Mouse (Mus musculus) neural tube, embryonic 15.5 days (tissue): ENCODE results near the gene Sinhcaf. TPM values are rescaled to one million over a fixed set of nuclear protein-coding genes. Genes with fewer than 3 reads are reported as not detected.

Experiments
- ATAC-seq: fragments of 200-750 bp; cut with Nextera tagmentation; 2 replicates; pipeline ENCODE4 v1.8.0; 2017; ENCODE audit warnings: mild to moderate bottlenecking, moderate TSS enrichment, moderate library complexity; ENCODE audit not compliant: low FRiP score
- H3K27ac ChIP-seq: fragments of 300-500 bp; sonication (generic); replicated peaks from 2 replicates; pipeline ENCODE4 v1.5.1; 2015; ENCODE audit warnings: mild to moderate bottlenecking, inconsistent platforms
- H3K27me3 ChIP-seq: fragments of 300-500 bp; sonication (generic); replicated peaks from 2 replicates; pipeline ENCODE4 v1.6.1; 2015; ENCODE audit warnings: inconsistent platforms
- H3K36me3 ChIP-seq: fragments of 300-500 bp; sonication (generic); 2 replicates; pipeline ENCODE4 v1.6.1; 2015; ENCODE audit warnings: inconsistent platforms
- H3K4me1 ChIP-seq: fragments of 300-500 bp; sonication (generic); 2 replicates; pipeline ENCODE4 v1.6.1; 2015; ENCODE audit warnings: inconsistent platforms
- H3K4me2 ChIP-seq: fragments of 300-500 bp; sonication (generic); 2 replicates; pipeline ENCODE4 v1.6.1; 2015; ENCODE audit warnings: inconsistent platforms, mild to moderate bottlenecking, moderate library complexity
- H3K4me3 ChIP-seq: fragments of 300-500 bp; sonication (generic); replicated peaks from 2 replicates; pipeline ENCODE4 v1.5.1; 2015; ENCODE audit warnings: mild to moderate bottlenecking, inconsistent platforms
- H3K9ac ChIP-seq: fragments of 300-500 bp; sonication (generic); replicated peaks from 2 replicates; pipeline ENCODE4 v1.6.1; 2015; ENCODE audit warnings: mild to moderate bottlenecking, inconsistent platforms
- H3K9me3 ChIP-seq: fragments of 300-500 bp; sonication (generic); replicated peaks from 2 replicates; pipeline ENCODE4 v1.6.1; 2016; ENCODE audit warnings: inconsistent platforms
- WGBS: fragments of 180-500 bp; shearing (Covaris S2); methylation state at CpG from one replicate; pipeline ENCODE4 v1.1.7; 2015; ENCODE audit warnings: mixed read lengths; 5-methylcytosine and 5-hydroxymethylcytosine counted together
- polyA plus RNA-seq: library from polyadenylated mRNA; unstranded; fragments of >200 nt; fragmentation: Nextera tagmentation; extraction: Ambion mirVana; gene quantifications from 2 replicates; pipeline ENCODE4 v1.2.1, GENCODE M21; 2015

Gene Sinhcaf
- polyA plus RNA-seq, 1 experiment from 2014 or later, result 26.7 TPM

GRCm38 (mm10) chr6:148972059-148972848 lies 26.0 kb upstream of the Sinhcaf start:
- H3K27ac ChIP-seq, result no peak overlapping the region

DNA sequence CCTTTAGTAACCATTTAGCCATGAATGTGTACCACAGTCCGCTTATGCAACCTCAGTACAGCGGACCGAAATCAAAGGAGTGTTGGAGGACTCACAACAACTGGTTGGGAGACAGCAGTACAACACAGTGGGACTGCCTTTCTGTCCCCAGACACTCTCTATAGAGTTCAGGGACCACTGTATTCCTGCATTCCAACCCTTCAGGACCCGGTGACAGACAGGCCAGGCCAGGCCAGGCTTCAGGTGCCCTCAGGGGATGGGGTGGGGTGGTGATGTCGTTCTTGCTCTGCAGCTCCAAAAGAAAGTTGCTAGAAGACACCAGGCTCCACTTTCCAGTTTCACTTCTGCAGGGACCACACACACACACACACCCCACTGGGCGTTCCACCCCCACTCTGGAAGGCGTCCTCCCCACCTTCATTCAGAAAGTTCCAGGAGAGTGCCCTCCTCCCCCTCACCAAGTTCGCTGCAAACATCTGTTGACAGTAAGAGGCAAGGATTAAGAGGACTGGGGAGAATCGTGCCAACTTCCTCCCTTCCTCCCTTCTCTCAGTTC lies 25.2 kb upstream of the Sinhcaf start:
- no peak for ATAC-seq
- no peaks in the 10 kb centered on the region for H3K4me1 ChIP-seq
- no peaks in the 10 kb centered on the region for H3K27me3 ChIP-seq
- H3K9ac ChIP-seq, result no peak overlapping the region
- WGBS, result 40% methylated on average over 9 of the region's 9 CpGs
- no peak overlapping the region for H3K27ac ChIP-seq
- no peaks in the 10 kb centered on the region for H3K36me3 ChIP-seq
- H3K4me3 ChIP-seq, result no peak overlapping the region
- no peak overlapping the region for H3K4me2 ChIP-seq
- no peaks in the 10 kb centered on the region for H3K9me3 ChIP-seq

More at GRCm38 (mm10) chr6:148972059-148972848, 26.0 kb upstream of the Sinhcaf start:
- Histone ChIP-seq H3K9ac (no peak overlapping the region), H3K9me3 (no peaks in the 10 kb centered on the region), H3K27me3 (no peaks in the 10 kb centered on the region), H3K4me2 (no peak overlapping the region), H3K36me3 (no peaks in the 10 kb centered on the region), H3K4me1 (no peaks in the 10 kb centered on the region), H3K4me3 (no peak overlapping the region)
- ATAC-seq, result no peak
- 42% methylated on average over 9 of the region's 9 CpGs for WGBS

- H3K4me3 ChIP-seq, result no peak overlapping the region
- no peak overlapping the region for H3K9ac ChIP-seq
- H3K27me3 ChIP-seq, result no peaks in the 10 kb centered on the region
- WGBS, result 41% methylated on average over 1 of the region's 1 CpGs
- H3K4me1 ChIP-seq, result no peaks in the 10 kb centered on the region
- H3K36me3 ChIP-seq, result no peaks in the 10 kb centered on the region
- no peak overlapping the region for H3K4me2 ChIP-seq
- no peak overlapping the region for H3K27ac ChIP-seq
- H3K9me3 ChIP-seq, result no peaks in the 10 kb centered on the region
- ATAC-seq, result no peak
Measured at GRCm38 (mm10) chr6:148961285-148961684, 15.0 kb upstream of the Sinhcaf start.

- H3K36me3 ChIP-seq, result no peaks in the 10 kb centered on the region
- 70% methylated on average over 4 of the region's 4 CpGs for WGBS
- ATAC-seq, result no peak
- no peaks in the 10 kb centered on the region for H3K9me3 ChIP-seq
- H3K27ac ChIP-seq, result no peak overlapping the region
- H3K27me3 ChIP-seq, result no peaks in the 10 kb centered on the region
- no peak overlapping the region for H3K4me2 ChIP-seq
- no peak overlapping the region for H3K4me3 ChIP-seq
- H3K9ac ChIP-seq, result no peak overlapping the region
- H3K4me1 ChIP-seq, result no peaks in the 10 kb centered on the region
Measured at GRCm38 (mm10) chr6:148959540-148960238, 13.4 kb upstream of the Sinhcaf start.

- WGBS, result 96% methylated on average over 1 of the region's 1 CpGs
- no peak for ATAC-seq
- H3K27me3 ChIP-seq, result no peaks in the 10 kb centered on the region
Measured at GRCm38 (mm10) chr6:148958712-148959111, 12.4 kb upstream of the Sinhcaf start.

GRCm38 (mm10) chr6:148957046-148957445 lies 10.8 kb upstream of the Sinhcaf start:
- Histone ChIP-seq H3K9me3 (no peaks in the 10 kb centered on the region), H3K4me2 (no peak overlapping the region), H3K4me3 (no peak overlapping the region), H3K27me3 (no peaks in the 10 kb centered on the region), H3K36me3 (no peaks in the 10 kb centered on the region), H3K9ac (no peak overlapping the region), H3K27ac (no peak overlapping the region), H3K4me1 (no peaks in the 10 kb centered on the region)
- ATAC-seq, result no peak
- WGBS, result 90% methylated on average over 3 of the region's 3 CpGs

More at GRCm38 (mm10) chr6:148958712-148959111, 12.4 kb upstream of the Sinhcaf start:
- Histone ChIP-seq H3K4me1 (no peaks in the 10 kb centered on the region), H3K9me3 (no peaks in the 10 kb centered on the region), H3K4me2 (no peak overlapping the region), H3K36me3 (no peaks in the 10 kb centered on the region), H3K9ac (no peak overlapping the region), H3K27ac (no peak overlapping the region), H3K4me3 (no peak overlapping the region)

GRCm38 (mm10) chr6:148955641-148956420 lies 9.6 kb upstream of the Sinhcaf start:
- no peak overlapping the region for H3K9ac ChIP-seq
- H3K4me2 ChIP-seq, result no peak overlapping the region
- no peak for ATAC-seq
- no peak overlapping the region for H3K27ac ChIP-seq
- no peaks in the 10 kb centered on the region for H3K36me3 ChIP-seq
- H3K27me3 ChIP-seq, result no peaks in the 10 kb centered on the region
- no peaks in the 10 kb centered on the region for H3K4me1 ChIP-seq
- H3K9me3 ChIP-seq, result no peaks in the 10 kb centered on the region
- H3K4me3 ChIP-seq, result no peak overlapping the region

DNA sequence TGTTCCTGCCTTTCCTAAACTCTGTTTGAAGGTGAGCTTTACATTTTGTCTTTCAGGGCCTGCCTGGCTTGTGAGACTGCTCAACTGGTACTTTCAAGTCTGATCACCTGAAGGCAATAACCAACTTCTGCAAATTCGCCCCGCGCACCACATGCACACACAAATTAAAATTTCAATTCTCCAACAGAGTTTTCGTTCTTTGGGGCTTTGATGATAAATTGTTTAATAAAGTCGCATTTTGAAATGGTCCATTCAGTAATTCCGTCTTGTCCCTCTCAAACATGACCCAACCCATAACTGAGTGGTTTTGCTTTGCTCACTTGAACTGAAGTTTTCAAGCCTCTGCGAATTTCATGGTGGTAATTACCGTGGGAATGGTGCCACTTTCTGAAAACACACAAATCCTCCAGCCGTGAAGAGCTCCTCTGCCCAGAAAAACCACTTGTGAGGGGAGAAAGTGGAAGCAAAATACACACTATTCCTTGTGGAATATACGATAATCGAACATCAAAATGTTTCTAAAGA lies 676 bp upstream of the Sinhcaf start:
- Histone ChIP-seq H3K4me1 (peaks cover 9% of the 10 kb centered on the region), H3K4me3 (peak overlapping the region; percentile 75), H3K4me2 (peak overlapping the region; percentile 89), H3K9ac (peak overlapping the region; percentile 61), H3K27ac (peak overlapping the region; percentile 70), H3K27me3 (no peaks in the 10 kb centered on the region), H3K9me3 (no peaks in the 10 kb centered on the region), H3K36me3 (no peaks in the 10 kb centered on the region)
- WGBS, result 22% methylated on average over 11 of the region's 11 CpGs
- no peak for ATAC-seq

DNA sequence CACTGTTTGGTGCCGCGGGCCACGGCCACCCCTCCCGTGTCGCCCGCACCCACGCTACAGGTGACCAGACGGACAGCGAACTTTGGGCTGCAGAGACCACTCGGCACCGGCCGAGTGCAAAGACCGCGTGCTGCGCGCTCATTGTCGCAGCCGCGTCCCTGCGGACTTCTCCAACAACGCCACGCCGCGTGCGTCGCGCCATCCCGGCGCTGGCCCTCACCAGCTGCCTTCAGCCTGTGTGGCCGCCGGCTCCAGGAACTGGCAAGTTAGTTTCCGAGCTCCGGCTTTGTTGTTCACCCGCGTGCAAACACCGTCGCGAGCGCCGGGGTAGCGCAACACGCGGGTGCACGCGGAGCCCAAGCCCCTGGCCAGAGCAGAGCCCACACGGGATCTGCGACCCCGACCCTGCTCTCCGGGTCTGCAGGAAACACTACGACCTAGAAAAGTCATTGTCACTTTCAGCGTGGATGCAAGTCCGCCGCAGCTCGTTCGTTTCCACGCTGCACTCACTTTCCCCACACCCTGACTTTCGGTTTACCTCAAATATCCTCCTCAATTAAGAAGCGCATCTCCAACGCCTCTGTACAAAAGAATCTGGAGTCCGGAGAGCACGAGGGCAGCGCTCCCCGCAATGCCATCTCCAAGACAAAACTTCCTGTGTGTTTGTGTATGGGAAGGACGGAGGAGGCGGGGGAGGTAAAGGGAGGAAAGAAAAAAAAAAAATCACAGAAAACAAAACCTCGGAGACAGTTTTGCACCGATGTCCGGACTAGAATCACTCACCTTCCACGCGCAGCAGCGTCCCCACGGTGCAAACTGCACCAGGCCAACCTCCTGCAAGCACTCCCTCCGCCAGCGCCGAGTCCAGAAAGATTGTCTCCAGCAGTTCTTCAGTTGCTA lies 508 bp downstream of the Sinhcaf start:
- Histone ChIP-seq H3K36me3 (no peaks in the 10 kb centered on the region), H3K9me3 (no peaks in the 10 kb centered on the region), H3K27me3 (no peaks in the 10 kb centered on the region), H3K4me3 (peak overlapping the region; percentile 75), H3K27ac (peak overlapping the region; percentile 70), H3K4me2 (peak overlapping the region; percentile 89), H3K4me1 (peaks cover 9% of the 10 kb centered on the region), H3K9ac (peak overlapping the region; percentile 61)
- peak; percentile 43 for ATAC-seq
- under 1% methylated on average over 75 of the region's 75 CpGs for WGBS

GRCm38 (mm10) chr6:148944767-148945508 lies 1.3 kb downstream of the Sinhcaf start:
- Histone ChIP-seq H3K9me3 (no peaks in the 10 kb centered on the region), H3K36me3 (no peaks in the 10 kb centered on the region), H3K27ac (peak overlapping the region; percentile 70), H3K9ac (peak overlapping the region; percentile 61), H3K4me3 (peak overlapping the region; percentile 75), H3K27me3 (no peaks in the 10 kb centered on the region), H3K4me1 (peaks cover 9% of the 10 kb centered on the region), H3K4me2 (peak overlapping the region; percentile 89)
- peak; percentile 49 for ATAC-seq
- WGBS, result under 1% methylated on average over 89 of the region's 92 CpGs
